Mouse (Mus musculus): ENCODE data around the gene 1110032A03Rik.

1110032A03Rik gene

GRCm38 (mm10) chr9:50734989-50735388 lies 40.3 kb downstream of the 1110032A03Rik start:
- no peak for DNase-seq (ENCODE audit: extremely low read depth, low read depth, low spot score)

DNA sequence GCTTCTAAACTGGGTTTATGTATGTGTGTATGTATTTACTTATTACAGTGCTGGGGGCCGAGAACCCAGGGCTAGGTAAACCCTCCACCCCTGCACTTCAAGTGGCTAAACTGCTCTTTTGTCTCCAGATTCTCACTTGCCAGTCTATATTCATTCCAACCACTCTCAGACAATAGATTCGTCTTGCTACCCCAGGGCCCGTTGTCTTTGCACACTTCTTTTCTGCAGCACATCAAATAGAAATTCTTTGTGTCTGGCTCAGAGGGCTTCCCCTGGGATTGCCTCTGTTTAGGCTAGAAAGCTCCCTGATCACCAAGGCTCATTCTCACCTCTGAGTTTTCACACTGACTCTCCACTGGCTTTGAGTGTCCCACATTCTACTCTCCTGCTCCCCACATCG lies 42.8 kb downstream of the 1110032A03Rik start:
- no peak for DNase-seq (ENCODE audit: extremely low read depth, low read depth, low spot score)

- no peak for DNase-seq (ENCODE audit: extremely low read depth, low read depth, low spot score)
These were observed 45.7 kb downstream of the 1110032A03Rik start for GRCm38 (mm10) chr9:50729600-50729999.

DNA sequence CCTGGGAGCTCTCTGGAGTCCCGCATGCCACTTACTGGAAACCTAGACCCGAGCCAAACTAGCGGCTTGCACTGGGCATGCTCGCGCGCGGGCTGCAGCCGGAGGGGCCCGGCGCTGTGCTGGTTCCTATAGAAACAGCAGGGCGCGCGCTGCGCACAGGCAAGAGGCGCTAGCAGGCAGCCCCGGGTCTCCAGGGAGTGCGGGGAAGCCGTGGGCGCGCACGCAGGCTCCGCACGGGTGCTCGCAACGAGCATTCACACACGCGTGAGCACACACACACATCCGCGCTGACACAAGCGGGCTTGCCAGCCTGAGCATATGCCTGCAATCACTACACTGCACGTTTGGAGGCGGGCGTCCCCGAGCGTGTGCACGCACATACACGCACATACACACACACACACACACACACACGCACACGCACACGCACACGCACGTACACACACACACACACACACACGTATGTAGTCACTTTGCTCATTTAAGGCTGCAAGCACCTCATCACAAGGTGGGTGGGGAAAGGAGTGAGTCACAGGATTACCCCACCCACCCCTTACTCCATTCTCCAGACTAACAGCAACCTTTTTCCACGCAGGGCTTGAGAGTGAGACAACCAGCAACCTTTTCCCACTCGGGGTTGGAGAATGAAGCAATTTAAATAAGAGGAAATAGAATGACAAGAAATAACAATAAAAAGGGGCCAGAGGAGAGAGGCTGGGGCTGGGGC lies 47.2 kb downstream of the 1110032A03Rik start:
- no peak for DNase-seq (ENCODE audit: extremely low read depth, low read depth, low spot score)

DNA sequence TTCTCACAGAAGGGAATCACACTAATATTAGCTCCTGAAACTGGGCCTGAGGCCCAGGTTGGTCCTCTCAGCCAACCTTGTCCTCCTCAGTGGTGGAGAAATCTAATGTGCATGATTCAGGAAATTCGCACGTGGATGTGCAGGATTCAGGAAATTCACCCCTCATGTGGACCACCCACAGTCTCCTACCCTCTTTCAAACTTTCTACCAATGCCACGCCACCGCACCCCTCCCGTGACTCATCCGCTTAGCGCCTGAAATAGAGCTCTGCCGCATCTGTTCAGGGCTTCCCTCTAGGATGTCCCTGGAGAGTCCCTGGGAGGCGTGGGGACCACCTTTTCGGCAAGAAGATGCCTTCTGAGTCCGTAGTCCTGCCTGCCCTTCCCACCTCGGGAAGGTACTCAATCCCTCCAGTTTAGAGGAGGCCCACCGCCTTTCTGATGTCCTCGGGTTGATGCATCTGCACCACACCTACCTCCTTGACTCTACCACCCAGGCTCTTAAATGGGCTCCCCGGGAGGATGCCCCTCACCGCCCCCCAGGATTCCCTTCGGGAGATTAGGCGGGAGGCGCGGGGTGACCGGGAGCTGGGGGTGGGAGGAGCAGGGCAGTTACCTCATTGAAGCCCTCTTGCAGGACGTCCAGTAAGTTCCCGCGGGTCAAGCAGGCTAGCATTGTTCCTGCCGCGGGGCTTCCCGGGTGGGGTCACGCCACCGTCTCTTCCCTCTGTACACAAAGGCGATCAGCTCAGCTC lies 48.0 kb downstream of the 1110032A03Rik start:
- DNase-seq (ENCODE audit: extremely low read depth, low read depth, low spot score): no peak

DNA sequence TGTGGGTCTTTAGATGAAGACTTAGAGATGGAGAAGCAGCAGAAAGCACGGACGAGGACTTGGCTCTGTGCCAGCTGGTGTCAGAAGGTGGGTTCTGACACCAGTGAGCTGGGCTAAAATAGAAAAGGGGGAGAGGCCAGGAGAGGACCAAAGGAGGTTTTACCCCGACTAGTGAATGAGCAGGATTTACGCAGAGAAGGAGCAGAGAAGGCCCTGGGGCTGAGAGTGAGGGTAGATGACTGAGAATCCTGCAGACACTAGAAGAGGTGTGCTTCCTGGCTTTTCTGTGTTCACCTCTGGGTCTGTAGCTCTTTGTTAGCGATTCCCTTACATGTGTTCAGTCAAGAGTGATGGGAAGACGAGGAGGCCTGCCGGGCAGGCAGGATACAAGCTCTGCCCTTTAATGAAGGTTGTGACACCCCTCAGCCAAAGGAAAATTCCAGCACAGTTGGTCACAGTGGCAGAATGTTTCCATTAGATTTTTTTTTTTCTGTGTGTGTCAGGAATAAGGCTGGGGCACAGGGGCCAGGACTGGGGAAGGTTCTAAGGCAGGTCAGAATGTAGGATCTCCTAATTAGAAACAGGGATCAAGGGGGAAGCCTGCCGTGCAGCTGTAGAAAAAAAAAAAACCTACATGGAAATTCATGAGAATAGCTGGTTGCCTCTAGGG lies 49.3 kb downstream of the 1110032A03Rik start:
- DNase-seq (ENCODE audit: extremely low read depth, low read depth, low spot score): no peak

DNA sequence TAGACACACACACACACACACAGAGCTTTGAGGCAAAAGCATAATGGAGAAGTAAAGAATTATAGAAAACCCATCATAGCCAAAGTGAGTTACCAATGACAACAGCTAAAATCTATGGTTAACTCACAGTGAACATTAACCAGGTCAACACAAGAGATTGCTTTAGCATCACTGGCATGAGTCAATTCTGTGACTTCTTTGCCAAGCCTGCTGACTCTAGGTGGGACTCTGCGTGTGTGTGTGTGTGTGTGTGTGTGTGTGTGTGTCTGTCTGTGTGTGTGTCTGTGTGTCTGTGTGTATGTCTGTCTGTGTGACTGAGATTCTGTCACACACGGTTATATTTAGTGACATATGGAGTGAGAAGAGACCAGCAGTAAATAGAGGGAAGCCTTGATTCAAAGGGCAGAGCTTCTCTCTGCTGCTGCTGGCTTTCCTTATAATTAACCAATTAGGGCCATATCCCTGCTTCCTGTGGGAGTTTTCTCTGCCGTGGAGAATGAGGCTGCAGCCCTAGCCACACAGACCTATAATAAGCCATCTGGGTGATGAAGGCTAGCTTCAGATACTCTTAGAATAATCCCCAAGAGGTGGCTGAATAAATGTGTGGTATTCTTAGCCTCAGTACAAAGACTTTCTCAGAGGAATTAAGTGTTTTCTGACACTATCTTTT lies 50.5 kb downstream of the 1110032A03Rik start:
- DNase-seq (ENCODE audit: extremely low read depth, low read depth, low spot score): no peak

DNA sequence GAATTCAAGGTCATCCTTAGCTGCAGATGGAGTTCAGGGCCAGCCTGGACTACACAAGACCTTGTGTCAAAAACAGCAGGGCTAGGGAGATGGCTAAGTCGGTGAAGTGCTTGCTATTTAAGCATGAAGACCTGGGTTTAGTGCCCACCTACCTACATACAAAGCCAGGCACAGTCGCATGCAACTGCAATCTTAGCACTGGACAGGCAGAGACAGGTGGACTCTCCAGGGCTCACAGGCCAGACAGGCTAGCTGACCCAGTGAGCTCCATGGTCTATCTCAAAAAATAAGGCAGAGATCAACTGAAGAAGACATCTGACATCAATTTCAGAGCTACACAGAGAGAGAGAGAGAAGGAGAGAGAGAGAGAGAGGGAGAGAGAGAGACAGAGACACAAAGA lies 51.2 kb downstream of the 1110032A03Rik start:
- no peak for DNase-seq (ENCODE audit: extremely low read depth, low read depth, low spot score)

- no peak for DNase-seq (ENCODE audit: extremely low read depth, low read depth, low spot score)
These were observed 51.9 kb downstream of the 1110032A03Rik start for GRCm38 (mm10) chr9:50723406-50723805.

- DNase-seq (ENCODE audit: extremely low read depth, low read depth, low spot score): no peak
These were observed 52.8 kb downstream of the 1110032A03Rik start for GRCm38 (mm10) chr9:50722451-50722911.

DNA sequence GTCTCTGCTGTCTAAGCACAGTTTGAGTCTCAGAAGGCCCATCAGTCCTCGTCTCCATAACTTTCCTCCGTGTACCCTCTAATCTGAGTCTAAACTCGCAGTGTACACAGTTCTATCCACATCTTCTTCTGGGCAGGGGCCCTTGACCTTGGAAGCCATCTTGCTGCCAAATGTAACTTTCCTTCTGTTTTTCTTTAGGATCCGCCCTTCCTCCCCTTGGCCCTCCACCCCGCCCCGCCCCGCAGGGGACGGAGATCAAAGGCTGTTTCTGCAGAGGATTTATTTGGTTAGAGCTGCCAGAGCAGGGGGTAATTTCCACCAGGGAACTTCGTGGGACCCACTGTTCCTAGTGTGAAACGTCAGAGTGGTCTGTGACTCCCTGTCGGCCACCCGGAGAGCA lies 54.3 kb downstream of the 1110032A03Rik start:
- no peak for DNase-seq (ENCODE audit: extremely low read depth, low read depth, low spot score)

DNA sequence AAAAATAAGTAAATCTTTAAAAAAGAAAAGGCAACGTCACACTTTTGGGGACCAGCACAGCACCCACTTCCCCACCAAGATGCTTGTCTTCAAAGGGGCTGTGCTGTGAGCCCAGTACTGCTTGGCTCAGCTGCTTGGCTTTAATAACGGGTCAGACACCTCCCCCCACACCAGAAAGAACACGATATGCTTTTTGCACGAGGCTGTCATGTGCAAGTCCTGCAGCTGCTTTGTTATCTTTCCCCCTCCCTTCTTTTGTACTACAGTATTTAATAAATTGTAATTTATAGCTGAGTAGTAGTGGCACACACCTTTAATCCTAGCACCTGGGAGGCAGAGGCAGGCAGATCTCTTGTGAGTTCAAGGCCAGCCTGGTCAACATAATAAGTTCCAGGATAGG lies 56.4 kb downstream of the 1110032A03Rik start:
- no peak for DNase-seq (ENCODE audit: extremely low read depth, low read depth, low spot score)

GRCm38 (mm10) chr9:50714188-50714587 lies 61.1 kb downstream of the 1110032A03Rik start:
- no peak for DNase-seq (ENCODE audit: extremely low read depth, low read depth, low spot score)

All from fat pad, adult 2 months (tissue).